Comparison of ENCODE assay signal across 9 mouse cellular contexts in genomic region chr5:115563771-115564585, GRCm38 (mm10). TPM values are rescaled to one million over a fixed set of nuclear protein-coding genes. Genes with fewer than 3 reads are reported as not detected.
DNase-seq lines count a peak whose midpoint lies in the region; ATAC-seq and TF ChIP-seq lines count a peak whose summit lies in the region.
"Had no signal": no experiment of that assay in that cellular context is flagged by ENCODE, and none has a peak within 500 bp of the region (broad histone marks: within the 10 kb centered on the region; RNA-seq: fewer than 3 reads in every experiment).

No protein-coding gene starts in this region.

- peak overlapping the region; percentile 77 for H3K4me2 ChIP-seq in heart, embryonic 12.5 days
- H3K4me2 ChIP-seq in CH12.LX (ENCODE audit: insufficient read depth, low read depth, poor library complexity, severe bottlenecking) = no peak overlapping the region
- H3K4me2 ChIP-seq in forebrain, embryonic 14.5 days (ENCODE audit: low read length) = peak overlapping the region; percentile 76
- H3K4me2 ChIP-seq in liver, embryonic 15.5 days = peak overlapping the region; percentile 94

- TF ChIP-seq RAD21 in CH12.LX (IDR thresholded peaks at IDR 0.05; ENCODE audit: low read depth, low read length) = no peak

- no peak; the same call in none of the 2 replicates for TF ChIP-seq POLR2A in CH12.LX (IDR thresholded peaks at IDR 0.05; ENCODE audit: low read depth, low read length)

- no peak for DNase-seq in heart, postnatal 10 days
- DNase-seq in CH12.LX (ENCODE audit: extremely low read depth) = peak; percentile 44
- DNase-seq in forebrain, embryonic 14.5 days (ENCODE audit: low spot score) = no peak
- no peak for DNase-seq in T-cell, adult 2 months (ENCODE audit: low spot score)
- DNase-seq in thymus, postnatal 25 days = no peak
- no peak for DNase-seq in ovary, postnatal 14 days (ENCODE audit: low spot score)
- DNase-seq: gastrocnemius, postnatal 14 days had no signal

- no peak overlapping the region for H3K27ac ChIP-seq in heart, embryonic 12.5 days (ENCODE audit: poor library complexity, severe bottlenecking)
- peak overlapping the region; percentile 10; the same call in 1 of the 2 replicates for H3K27ac ChIP-seq in CH12.LX (ENCODE audit: insufficient read depth, low read depth)
- no peak overlapping the region for H3K27ac ChIP-seq in forebrain, embryonic 14.5 days (ENCODE audit: low read depth, low read length)
- peak overlapping the region; percentile 74 for H3K27ac ChIP-seq in liver, embryonic 15.5 days (replicated peaks)

- no peak overlapping the region for H3K9ac ChIP-seq in heart, embryonic 12.5 days
- H3K9ac ChIP-seq in CH12.LX (ENCODE audit: insufficient read depth, low read depth) = no peak overlapping the region
- H3K9ac ChIP-seq in forebrain, embryonic 14.5 days (ENCODE audit: low read length) = peak overlapping the region; percentile 93
- no peak overlapping the region for H3K9ac ChIP-seq in liver, embryonic 15.5 days

- 41% methylated on average over 5 of the region's 5 CpGs for WGBS in heart, embryonic 12.5 days
- WGBS in forebrain, embryonic 14.5 days = 35% methylated on average over 5 of the region's 5 CpGs
- 35% methylated on average over 5 of the region's 5 CpGs for WGBS in liver, embryonic 15.5 days (ENCODE audit: insufficient replicate concordance)

- peaks cover 43% of the 10 kb centered on the region for H3K36me3 ChIP-seq in heart, embryonic 12.5 days
- peaks cover 31 to 59% of the 10 kb centered on the region in 2 experiments for H3K36me3 ChIP-seq in CH12.LX (replicated peaks in 1 of 2; ENCODE audit: control insufficient read depth in 1 of 2, insufficient read depth in 1 of 2, low read length in 1 of 2)
- peaks cover 43% of the 10 kb centered on the region for H3K36me3 ChIP-seq in forebrain, embryonic 14.5 days (ENCODE audit: control insufficient read depth, insufficient read depth, low read length)
- H3K36me3 ChIP-seq in liver, embryonic 15.5 days (replicated peaks) = peaks cover 41% of the 10 kb centered on the region

- in situ Hi-C loops in CH12.LX (cut with MboI; ENCODE audit: low pct_ligation_motif_present, low pct_unique_long_range_greater_than_20kb, low sequenced_read_pairs) = no loop called here

- TF ChIP-seq CTCF in CH12.LX (conservative IDR thresholded peaks at IDR 0.05 in 1 of 2, IDR thresholded peaks at IDR 0.05 in 1 of 2; ENCODE audit: low read depth in 2 of 2, low read length in 2 of 2) = no peak

- ATAC-seq in heart, embryonic 12.5 days (ENCODE audit: insufficient number of reproducible peaks, low FRiP score) = no peak
- no peak for ATAC-seq in forebrain, embryonic 14.5 days
- no peak for ATAC-seq in liver, embryonic 15.5 days (ENCODE audit: insufficient read depth)

- H3K4me1 ChIP-seq in heart, embryonic 12.5 days (replicated peaks) = peaks cover 60% of the 10 kb centered on the region
- H3K4me1 ChIP-seq in CH12.LX (ENCODE audit: control insufficient read depth in 1 of 2, insufficient read depth in 2 of 2) = peaks cover 7 to 35% of the 10 kb centered on the region in 2 experiments; a peak in 3 of 4 replicates
- H3K4me1 ChIP-seq in forebrain, embryonic 14.5 days (ENCODE audit: control insufficient read depth, insufficient read depth, low read length) = peaks cover 15% of the 10 kb centered on the region
- H3K4me1 ChIP-seq in liver, embryonic 15.5 days (replicated peaks) = peaks cover 76% of the 10 kb centered on the region

- intact Hi-C loops in heart, postnatal 10 days (cut with DNase I) = no loop called here

- peaks cover 69% of the 10 kb centered on the region for H3K79me2 ChIP-seq in CH12.LX (replicated peaks; ENCODE audit: control insufficient read depth, extremely low read depth, insufficient read depth, poor library complexity, severe bottlenecking)

- no peaks in the 10 kb centered on the region for H3K9me3 ChIP-seq in heart, embryonic 12.5 days (replicated peaks)
- H3K9me3 ChIP-seq in CH12.LX (replicated peaks; ENCODE audit: low read length) = no peaks in the 10 kb centered on the region
- no peaks in the 10 kb centered on the region for H3K9me3 ChIP-seq in forebrain, embryonic 14.5 days (replicated peaks; ENCODE audit: control insufficient read depth, low read length)
- H3K9me3 ChIP-seq in liver, embryonic 15.5 days (replicated peaks) = no peaks in the 10 kb centered on the region

- no peak for TF ChIP-seq EP300 in CH12.LX (IDR thresholded peaks at IDR 0.05; ENCODE audit: low read length)

- no peaks in the 10 kb centered on the region for H3K27me3 ChIP-seq in heart, embryonic 12.5 days (replicated peaks)
- no peaks in the 10 kb centered on the region for H3K27me3 ChIP-seq in CH12.LX (replicated peaks)
- no peaks in the 10 kb centered on the region for H3K27me3 ChIP-seq in forebrain, embryonic 14.5 days (replicated peaks; ENCODE audit: control insufficient read depth, insufficient read depth, low read length)
- H3K27me3 ChIP-seq in liver, embryonic 15.5 days = no peaks in the 10 kb centered on the region

- H3K4me3 ChIP-seq in heart, embryonic 12.5 days = no peak overlapping the region
- H3K4me3 ChIP-seq in CH12.LX (replicated peaks in 1 of 3; ENCODE audit: low read depth in 2 of 3, low read length in 2 of 3, poor library complexity in 1 of 3) = peak overlapping the region in 1 of 3 experiments; percentile 91
- H3K4me3 ChIP-seq in forebrain, embryonic 14.5 days (ENCODE audit: low read depth, low read length) = peak overlapping the region; percentile 93; the same call in 1 of the 2 replicates
- peak overlapping the region; percentile 78; the same call in 1 of the 2 replicates for H3K4me3 ChIP-seq in liver, embryonic 15.5 days (replicated peaks)

- dilution Hi-C loops in CH12.LX (cut with MboI; ENCODE audit: extremely low pct_ligation_motif_present, extremely low pct_unique_long_range_greater_than_20kb, low sequenced_read_pairs) = no loop called here

TF ChIP-seq in CH12.LX, 34 proteins besides CTCF, POLR2A, EP300 and RAD21 (continues in another document):
- peak; percentile 19; the same call in 1 of the 2 replicates for TF ChIP-seq USF2 (conservative IDR thresholded peaks at IDR 0.05; ENCODE audit: low read depth, low read length)
- TF ChIP-seq NELFE (IDR thresholded peaks at IDR 0.05; ENCODE audit: low read depth, low read length) = no peak
- 0 out of 2 replicates have a peak, but pooled peaks have one; percentile 44 for TF ChIP-seq MAFK (IDR thresholded peaks at IDR 0.05; ENCODE audit: insufficient replicate concordance, low read length)
- TF ChIP-seq POLR2AphosphoS2 (IDR thresholded peaks at IDR 0.05; ENCODE audit: low read depth, low read length) = peak; percentile 98
- no peak for TF ChIP-seq ETS1 (conservative IDR thresholded peaks at IDR 0.05; ENCODE audit: low read depth, low read length)
- no peak for TF ChIP-seq MEF2A (IDR thresholded peaks at IDR 0.05; ENCODE audit: borderline replicate concordance, low read depth, low read length)
- peak; percentile 19; the same call in 1 of the 2 replicates for TF ChIP-seq MXI1 (IDR thresholded peaks at IDR 0.05; ENCODE audit: low read depth, low read length)
- no peak for TF ChIP-seq TBP (conservative IDR thresholded peaks at IDR 0.05; ENCODE audit: low read depth, low read length)
- TF ChIP-seq ZKSCAN1 (IDR thresholded peaks at IDR 0.05; ENCODE audit: borderline replicate concordance, low read depth, low read length) = no peak
- TF ChIP-seq JUN (IDR thresholded peaks at IDR 0.05; ENCODE audit: insufficient read depth, low read depth, low read length) = no peak; the same call in 1 of the 2 replicates
- no peak for TF ChIP-seq NRF1 (IDR thresholded peaks at IDR 0.05; ENCODE audit: low read depth, low read length)
- no peak for TF ChIP-seq MAZ (IDR thresholded peaks at IDR 0.05; ENCODE audit: low read depth, low read length)
- TF ChIP-seq MYC (IDR thresholded peaks at IDR 0.05; ENCODE audit: low read depth, low read length) = no peak
- TF ChIP-seq IRF4 (IDR thresholded peaks at IDR 0.05; ENCODE audit: low read depth, low read length) = no peak
- TF ChIP-seq SIN3A (IDR thresholded peaks at IDR 0.05; ENCODE audit: low read length) = no peak
- no peak for TF ChIP-seq BHLHE40 (IDR thresholded peaks at IDR 0.05; ENCODE audit: low read depth, low read length)
- TF ChIP-seq ELF1 (IDR thresholded peaks at IDR 0.05; ENCODE audit: low read depth, low read length) = no peak
- peak; percentile 44; the same call in 1 of the 2 replicates for TF ChIP-seq RCOR1 (conservative IDR thresholded peaks at IDR 0.05; ENCODE audit: low read depth, low read length)
- no peak for TF ChIP-seq ZNF384 (IDR thresholded peaks at IDR 0.05; ENCODE audit: low read depth, low read length)
- peak; percentile 32; the same call in 1 of the 2 replicates for TF ChIP-seq JUND (conservative IDR thresholded peaks at IDR 0.05; ENCODE audit: low read depth, low read length)

RNA-seq across cellular contexts. Expression of gene Gcn1l1, which starts 1.1 kb away (rescaled TPM):
- polyA plus RNA-seq in heart, embryonic 12.5 days (2016; fragmentation: Nextera tagmentation; extraction: Ambion mirVana) = 43.1 and 47.0 TPM in 2 replicates
- 10 to 100 TPM; 47.2 to 51.7 TPM for total RNA-seq in heart, postnatal 10 days (2021)
- total RNA-seq in CH12.LX (2012; rRNA removed) (81.9 and 88.7 TPM in 2 replicates), CH12.LX (2014; rRNA removed) (17.7 and 18.2 TPM in 2 replicates)
- polyA plus RNA-seq in CH12.LX (2012; ENCODE audit: insufficient read length, low read depth) = 53.6 and 62.9 TPM in 2 replicates
- 29.2 and 41.2 TPM in 2 replicates for polyA plus RNA-seq in forebrain, embryonic 14.5 days (2014; fragmentation: Nextera tagmentation; extraction: Ambion mirVana)
- polyA plus RNA-seq in liver, embryonic 15.5 days (2015; fragmentation: Nextera tagmentation; extraction: Ambion mirVana) = 15.0 and 17.3 TPM in 2 replicates

RNA-seq across cellular contexts. Expression of gene Rplp0, which starts 4.7 kb away (rescaled TPM):
- polyA plus RNA-seq in heart, embryonic 12.5 days (2016; fragmentation: Nextera tagmentation; extraction: Ambion mirVana) = 949 and 971 TPM in 2 replicates
- total RNA-seq in heart, postnatal 10 days (2021) = 100 to 1,000 TPM; 788 to 793 TPM
- total RNA-seq in CH12.LX (2012; rRNA removed) (5,037 and 5,581 TPM in 2 replicates), CH12.LX (2014; rRNA removed) (5,841 and 6,606 TPM in 2 replicates)
- 4,313 and 4,800 TPM in 2 replicates for polyA plus RNA-seq in CH12.LX (2012; ENCODE audit: insufficient read length, low read depth)
- 1,112 and 1,434 TPM in 2 replicates for polyA plus RNA-seq in forebrain, embryonic 14.5 days (2014; fragmentation: Nextera tagmentation; extraction: Ambion mirVana)
- polyA plus RNA-seq in liver, embryonic 15.5 days (2015; fragmentation: Nextera tagmentation; extraction: Ambion mirVana) = 1,028 and 1,078 TPM in 2 replicates

RNA-seq across cellular contexts. Expression of gene Pxn, which starts 57.5 kb away (rescaled TPM):
- polyA plus RNA-seq in heart, embryonic 12.5 days (2016; fragmentation: Nextera tagmentation; extraction: Ambion mirVana) = 41.1 and 41.7 TPM in 2 replicates
- total RNA-seq in heart, postnatal 10 days (2021) = 10 to 100 TPM; 58.9 to 64.7 TPM
- total RNA-seq in CH12.LX (2012; rRNA removed) (21.1 and 22.6 TPM in 2 replicates), CH12.LX (2014; rRNA removed) (13.9 and 17.0 TPM in 2 replicates)
- polyA plus RNA-seq in CH12.LX (2012; ENCODE audit: insufficient read length, low read depth) = 30.0 and 43.4 TPM in 2 replicates
- 7.5 and 9.8 TPM in 2 replicates for polyA plus RNA-seq in forebrain, embryonic 14.5 days (2014; fragmentation: Nextera tagmentation; extraction: Ambion mirVana)
- 15.2 and 16.8 TPM in 2 replicates for polyA plus RNA-seq in liver, embryonic 15.5 days (2015; fragmentation: Nextera tagmentation; extraction: Ambion mirVana)

Comparison
In these comparisons a context has a peak if more than half of its experiments do, and no peak if none do; other contexts are left out.
1. H3K27ac ChIP-seq: peak in CH12.LX (single experiment) and liver, embryonic 15.5 days (single experiment); none in heart, embryonic 12.5 days (single experiment) and forebrain, embryonic 14.5 days (single experiment).